Mouse (Mus musculus) C2C12 (cell line): ENCODE results near the gene Hoxd11. TPM values are rescaled to one million over a fixed set of nuclear protein-coding genes. Genes with fewer than 3 reads are reported as not detected.

ENCODE experiments used
- H3K27me3 ChIP-seq: one replicate; pipeline ENCODE4 v1.6.1; 2011; ENCODE audit not compliant: control insufficient read depth, insufficient read depth, insufficient read length
- H3K36me3 ChIP-seq: one replicate; pipeline ENCODE4 v1.6.1; 2011; ENCODE audit not compliant: control insufficient read depth, insufficient read depth
- H3K4me3 ChIP-seq: one replicate; pipeline ENCODE4 v1.5.1; 2011; ENCODE audit warnings: mild to moderate bottlenecking, control low read depth; ENCODE audit not compliant: poor library complexity, insufficient read depth, severe bottlenecking
- H3K79me2 ChIP-seq: one replicate; pipeline ENCODE4 v1.6.1; 2011; ENCODE audit not compliant: control insufficient read depth, insufficient read depth
- H3K79me3 ChIP-seq: one replicate; pipeline ENCODE4 v1.6.1; 2011; ENCODE audit warnings: low read depth, control low read depth
- H3ac ChIP-seq: one replicate; pipeline ENCODE3; 2011; ENCODE audit warnings: low read depth; ENCODE audit not compliant: control insufficient read depth, insufficient read length
- CEBPB ChIP-seq: IDR thresholded peaks from one replicate; pipeline ENCODE4 v1.6.1; 2011; ENCODE audit warnings: low read depth, mild to moderate bottlenecking, control low read depth, moderate library complexity
- CTCF ChIP-seq: IDR thresholded peaks from one replicate; pipeline ENCODE4 v1.5.1; 2011; ENCODE audit not compliant: control insufficient read depth, insufficient read depth, insufficient read length
- FOSL1 ChIP-seq: IDR thresholded peaks from one replicate; pipeline ENCODE4 v1.8.0; 2011; ENCODE audit warnings: mild to moderate bottlenecking, low read length; ENCODE audit not compliant: poor library complexity, insufficient read depth, severe bottlenecking
- MAX ChIP-seq: IDR thresholded peaks from one replicate; pipeline ENCODE4 v1.6.1; 2011; ENCODE audit warnings: mild to moderate bottlenecking, control low read depth
- MYOD1 ChIP-seq: IDR thresholded peaks from one replicate; pipeline ENCODE4 v1.6.1; 2011; ENCODE audit warnings: low read depth; ENCODE audit not compliant: control insufficient read depth, insufficient read length
- MYOG ChIP-seq: IDR thresholded peaks from one replicate; pipeline ENCODE4 v1.6.1; 2011; ENCODE audit not compliant: control insufficient read depth, insufficient read length; ENCODE audit errors: extremely low read depth
- USF1 ChIP-seq: IDR thresholded peaks from one replicate; pipeline ENCODE4 v1.6.1; 2011; ENCODE audit warnings: low read depth, mild to moderate bottlenecking, control low read depth, moderate library complexity
- polyA plus RNA-seq: library from polyadenylated mRNA; unstranded; fragments of >200 nt; fragmentation: generic; extraction: Trizol; gene quantifications from one replicate; pipeline ENCODE4 v1.2.1, GENCODE M21; 2012; ENCODE audit warnings: missing spikeins

Gene Hoxd11
- polyA plus RNA-seq, 1 experiment: not detected

GRCm38 (mm10) chr2:74668370-74669229 lies 10.8 kb upstream of the Hoxd11 start:
- no peak overlapping the region for H3ac ChIP-seq
- no peak for TF ChIP-seq MYOG
- no peak for TF ChIP-seq CTCF
- no peak for TF ChIP-seq USF1
- no peak for TF ChIP-seq CEBPB
- TF ChIP-seq MAX: no peak
- TF ChIP-seq MYOD1: no peak
- no peak for TF ChIP-seq FOSL1
- H3K4me3 ChIP-seq: no peak overlapping the region
- no peaks in the 10 kb centered on the region for H3K36me3 ChIP-seq
- H3K79me2 ChIP-seq: no peaks in the 10 kb centered on the region
- no peaks in the 10 kb centered on the region for H3K79me3 ChIP-seq
- peaks cover 32% of the 10 kb centered on the region for H3K27me3 ChIP-seq

GRCm38 (mm10) chr2:74669230-74669578 lies 10.2 kb upstream of the Hoxd11 start:
- Histone ChIP-seq H3ac (no peak overlapping the region), H3K36me3 (no peaks in the 10 kb centered on the region), H3K79me3 (no peaks in the 10 kb centered on the region), H3K4me3 (no peak overlapping the region), H3K79me2 (no peaks in the 10 kb centered on the region), H3K27me3 (peaks cover 38% of the 10 kb centered on the region)
- TF ChIP-seq CTCF (no peak), MYOD1 (no peak), CEBPB (no peak), USF1 (no peak), MAX (no peak), FOSL1 (no peak), MYOG (no peak)

DNA sequence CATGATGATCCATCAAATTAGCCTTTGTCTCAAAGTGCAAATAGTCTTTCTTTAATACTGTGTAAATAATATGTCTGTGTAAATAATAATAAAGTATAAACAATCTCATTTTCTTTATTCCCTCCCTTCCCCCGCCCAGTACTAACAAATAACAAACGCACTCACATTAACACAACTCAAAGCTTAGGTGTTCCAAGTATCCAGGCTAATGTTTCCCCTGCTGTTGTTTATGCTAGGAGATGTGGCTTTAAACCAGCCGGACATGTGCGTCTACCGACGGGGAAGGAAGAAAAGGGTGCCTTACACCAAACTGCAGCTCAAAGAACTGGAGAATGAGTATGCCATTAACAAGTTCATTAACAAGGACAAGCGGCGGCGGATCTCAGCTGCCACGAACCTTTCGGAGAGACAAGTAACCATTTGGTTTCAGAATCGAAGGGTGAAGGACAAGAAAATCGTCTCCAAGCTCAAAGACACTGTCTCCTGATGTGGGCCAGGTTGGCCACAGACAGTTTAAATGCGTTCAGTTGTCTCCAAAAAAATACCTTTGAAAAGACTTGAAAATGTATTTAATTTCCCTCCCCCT lies 9.6 kb upstream of the Hoxd11 start:
- TF ChIP-seq FOSL1: no peak
- TF ChIP-seq CEBPB: no peak
- no peak for TF ChIP-seq CTCF
- no peak for TF ChIP-seq MYOD1
- TF ChIP-seq MAX: no peak
- no peak for TF ChIP-seq MYOG
- Histone ChIP-seq H3K36me3 (no peaks in the 10 kb centered on the region), H3K79me2 (no peaks in the 10 kb centered on the region), H3ac (no peak overlapping the region), H3K27me3 (peaks cover 43% of the 10 kb centered on the region), H3K4me3 (no peak overlapping the region), H3K79me3 (no peaks in the 10 kb centered on the region)

GRCm38 (mm10) chr2:74670632-74671188 lies 8.6 kb upstream of the Hoxd11 start:
- H3K79me3 ChIP-seq: no peaks in the 10 kb centered on the region
- H3ac ChIP-seq: no peak overlapping the region
- TF ChIP-seq MYOD1 (no peak), MYOG (no peak), CEBPB (no peak), FOSL1 (no peak), USF1 (no peak), CTCF (no peak), MAX (no peak)
- H3K27me3 ChIP-seq: peaks cover 53% of the 10 kb centered on the region
- no peak overlapping the region for H3K4me3 ChIP-seq
- no peaks in the 10 kb centered on the region for H3K79me2 ChIP-seq
- H3K36me3 ChIP-seq: no peaks in the 10 kb centered on the region

- Histone ChIP-seq H3ac (no peak overlapping the region), H3K4me3 (no peak overlapping the region), H3K79me2 (no peaks in the 10 kb centered on the region), H3K36me3 (no peaks in the 10 kb centered on the region), H3K79me3 (no peaks in the 10 kb centered on the region), H3K27me3 (peaks cover 56% of the 10 kb centered on the region)
- no peak for TF ChIP-seq MYOG
- TF ChIP-seq MYOD1: no peak
- TF ChIP-seq CTCF: no peak
- TF ChIP-seq CEBPB: no peak
- no peak for TF ChIP-seq USF1
- no peak for TF ChIP-seq MAX
- TF ChIP-seq FOSL1: no peak
Measured at GRCm38 (mm10) chr2:74671847-74672246, 7.5 kb upstream of the Hoxd11 start.
